Mouse (Mus musculus): ENCODE measurements around the gene Myo1d.
"Not testable (repeated sequence)": the region's sequence is repeated elsewhere in the genome, so short reads cannot be mapped to it uniquely, and the experiment has no call there.

Myo1d gene

DNA sequence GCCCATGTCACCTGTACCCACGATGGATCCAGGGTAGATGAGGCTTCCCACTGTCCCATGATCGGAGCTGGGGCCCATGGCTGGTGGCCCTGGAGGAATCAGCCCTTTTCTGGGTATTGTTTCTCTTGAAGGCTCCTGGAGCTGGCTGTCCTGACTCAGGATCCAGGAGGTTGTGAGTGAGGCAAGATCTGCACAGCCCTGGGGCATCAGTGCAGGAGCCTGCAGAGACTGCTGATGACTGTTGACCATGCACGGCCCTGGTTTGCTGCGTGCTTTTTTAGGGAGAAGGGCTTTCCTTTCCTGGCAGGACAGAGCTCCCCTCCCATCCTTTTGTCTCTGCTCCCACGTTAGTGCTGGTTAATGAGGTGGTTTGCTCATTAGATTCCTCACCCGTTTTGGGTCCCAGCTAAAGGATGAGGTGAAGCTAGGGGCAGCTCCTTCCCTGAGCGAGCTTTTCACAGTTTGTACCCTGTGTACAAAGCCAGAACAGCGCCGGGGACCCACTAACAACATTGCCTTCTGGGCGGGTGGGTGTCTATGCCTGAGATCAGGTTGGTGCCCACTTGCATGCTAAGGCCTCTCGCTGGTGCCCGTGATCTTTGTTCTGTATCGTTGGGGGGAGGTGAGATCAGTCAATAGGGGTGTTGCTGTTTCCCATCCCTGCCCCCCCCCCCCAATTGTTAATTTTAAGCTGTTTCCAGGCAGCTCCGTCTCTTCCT lies 301.0 kb downstream of the Myo1d start:
- no peak for DNase-seq

DNA sequence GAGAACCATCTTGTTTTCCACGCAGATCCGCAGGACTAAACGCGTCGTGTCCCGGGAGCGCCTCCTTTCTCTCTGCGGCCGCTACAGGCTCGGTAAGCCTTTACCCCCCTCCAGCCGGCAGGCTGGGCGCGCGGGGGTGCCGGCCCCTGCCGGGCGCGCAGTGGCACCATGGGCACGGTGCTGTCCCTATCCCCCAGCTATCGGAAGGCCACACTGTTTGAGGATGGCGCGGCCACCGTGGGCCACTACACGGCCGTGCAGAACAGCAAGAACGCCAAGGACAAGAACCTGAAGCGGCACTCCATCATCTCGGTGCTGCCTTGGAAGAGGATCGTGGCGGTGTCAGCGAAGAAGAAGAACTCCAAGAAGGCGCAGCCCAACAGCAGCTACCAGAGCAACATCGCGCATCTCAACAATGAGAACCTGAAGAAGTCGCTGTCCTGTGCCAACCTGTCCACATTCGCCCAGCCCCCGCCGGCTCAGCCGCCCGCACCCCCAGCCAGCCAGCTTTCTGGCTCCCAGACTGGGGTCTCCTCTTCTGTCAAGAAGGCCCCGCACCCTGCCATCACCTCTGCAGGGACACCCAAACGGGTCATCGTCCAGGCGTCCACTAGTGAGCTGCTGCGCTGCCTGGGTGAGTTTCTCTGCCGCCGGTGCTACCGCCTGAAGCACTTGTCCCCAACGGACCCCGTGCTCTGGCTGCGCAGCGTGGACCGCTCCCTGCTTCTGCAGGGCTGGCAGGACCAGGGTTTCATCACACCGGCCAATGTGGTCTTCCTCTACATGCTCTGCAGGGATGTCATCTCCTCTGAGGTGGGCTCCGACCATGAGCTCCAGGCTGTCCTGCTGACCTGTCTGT lies 302.3 kb downstream of the Myo1d start:
- peak; percentile 92 for DNase-seq

DNA sequence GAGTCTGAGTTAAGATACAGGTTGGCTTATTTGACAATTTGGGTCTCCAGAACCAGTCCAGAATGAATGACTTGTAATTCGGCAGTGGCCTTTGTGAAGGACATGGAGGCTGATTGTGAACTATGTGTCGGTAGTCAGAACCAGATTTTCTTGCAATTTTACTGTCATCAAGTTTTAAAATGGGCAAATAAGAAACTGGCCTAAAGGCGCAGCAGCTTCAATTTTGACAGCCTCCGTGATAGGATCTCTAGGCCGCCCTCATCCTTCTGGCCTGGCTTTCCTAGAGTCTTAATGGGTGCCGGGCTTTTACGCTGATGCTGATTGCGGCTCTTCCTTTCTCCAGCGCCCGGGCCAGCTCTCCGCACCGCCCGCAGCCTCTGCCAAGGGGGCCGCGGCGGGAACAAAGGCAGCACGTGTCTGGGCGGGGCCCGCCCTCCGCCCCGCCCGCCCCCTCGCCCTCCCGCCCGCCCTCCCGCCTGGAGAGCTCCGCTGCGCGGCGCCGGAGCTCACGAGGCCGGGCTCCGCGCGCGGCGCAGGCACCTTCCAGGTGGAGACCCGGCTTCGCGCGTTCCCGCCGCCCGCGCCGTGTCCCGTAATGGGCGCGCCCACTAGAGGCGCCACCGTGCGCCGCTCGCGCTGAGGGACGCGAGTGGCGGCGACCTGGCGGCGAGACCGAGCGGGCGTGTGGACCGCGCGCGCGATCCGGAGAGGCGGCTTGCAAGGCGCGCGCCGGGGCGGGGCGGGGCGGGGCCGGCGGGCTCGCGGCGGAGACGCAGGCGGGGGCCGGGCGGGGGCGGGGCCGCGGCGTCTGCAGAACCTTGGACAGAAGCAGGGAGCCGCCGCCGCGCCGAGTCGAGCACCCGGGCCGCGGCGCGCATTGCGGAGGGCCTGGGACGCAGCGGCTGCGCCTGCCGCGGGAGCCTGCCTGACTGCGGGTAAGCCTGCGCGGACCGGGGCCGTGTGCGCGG lies 303.3 kb downstream of the Myo1d start, which contains the start of gene Cdk5r1:
Gene Cdk5r1, plus strand, starts transcription at position 802 of the 968 bp plus-strand sequence.
- peak; percentile 99 for DNase-seq

GRCm38 (mm10) chr11:80475544-80475943 lies 304.3 kb downstream of the Myo1d start:
- no peak for DNase-seq

- no peak for DNase-seq
These were observed 305.0 kb downstream of the Myo1d start for GRCm38 (mm10) chr11:80474846-80475245.

DNA sequence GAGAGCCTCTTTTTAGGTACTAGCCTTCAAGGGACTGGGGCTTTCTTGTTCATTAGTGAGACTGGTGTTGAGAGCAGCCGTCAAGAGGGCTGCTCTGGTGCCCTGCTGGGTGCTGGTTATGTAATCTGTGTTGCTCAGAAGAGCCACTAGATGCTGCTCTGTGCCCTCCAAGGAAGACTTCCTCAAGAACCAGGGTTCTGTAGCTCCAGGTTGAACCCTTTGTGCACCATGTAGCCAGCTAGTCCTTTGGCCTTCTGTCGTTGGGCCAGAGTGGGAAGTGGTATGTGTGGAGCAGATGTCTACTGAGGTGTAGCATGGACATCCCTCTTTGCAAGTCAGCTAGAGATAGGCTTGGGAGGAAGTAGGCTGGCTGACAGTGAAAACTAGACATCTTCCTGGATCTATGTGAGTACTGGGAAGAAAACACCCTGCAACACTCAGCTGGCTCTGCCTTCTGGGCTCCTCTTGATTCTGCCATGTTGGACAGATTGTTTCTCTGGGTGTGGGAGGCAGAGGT lies 305.6 kb downstream of the Myo1d start:
- DNase-seq: peak; percentile 91

DNA sequence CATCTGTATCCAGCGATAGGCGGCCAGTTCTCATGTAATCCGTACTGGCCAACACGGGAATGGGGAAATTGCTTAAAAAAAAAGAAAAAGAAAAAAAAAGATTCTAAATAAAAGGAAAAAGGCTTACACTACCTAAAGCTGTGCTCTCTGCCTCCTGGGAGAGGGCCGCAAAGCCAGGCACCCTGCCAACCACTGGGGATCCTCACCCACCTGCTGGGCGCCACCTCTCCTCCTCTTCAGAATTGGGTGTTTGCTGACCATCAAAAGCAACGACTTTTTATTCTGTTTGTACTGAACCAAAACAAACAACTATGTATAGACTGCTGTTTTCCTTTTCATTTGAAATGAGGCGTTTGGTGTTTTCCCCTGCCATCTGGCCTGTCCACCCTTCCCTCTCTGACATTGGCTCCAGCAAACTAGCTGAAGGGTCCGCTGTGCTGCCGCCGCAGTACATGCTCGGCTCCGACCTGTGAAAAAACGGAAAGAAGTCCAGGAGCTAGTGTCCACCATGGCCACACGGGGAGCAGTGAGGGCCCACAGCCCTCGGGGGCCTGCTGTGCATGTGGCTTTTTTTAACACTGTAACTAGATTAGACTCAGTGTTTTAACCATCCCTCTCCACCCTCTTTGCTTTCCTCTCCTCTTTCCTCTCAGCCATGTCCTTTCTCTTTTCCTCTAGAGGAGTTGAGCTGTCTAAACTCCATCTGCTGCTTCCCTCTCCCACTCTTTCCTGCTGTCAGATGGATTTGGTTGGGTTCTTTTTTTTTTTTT lies 307.8 kb downstream of the Myo1d start:
- DNase-seq: no peak

- not testable (repeated sequence) for DNase-seq
These were observed 316.2 kb downstream of the Myo1d start for GRCm38 (mm10) chr11:80463605-80464130.

DNA sequence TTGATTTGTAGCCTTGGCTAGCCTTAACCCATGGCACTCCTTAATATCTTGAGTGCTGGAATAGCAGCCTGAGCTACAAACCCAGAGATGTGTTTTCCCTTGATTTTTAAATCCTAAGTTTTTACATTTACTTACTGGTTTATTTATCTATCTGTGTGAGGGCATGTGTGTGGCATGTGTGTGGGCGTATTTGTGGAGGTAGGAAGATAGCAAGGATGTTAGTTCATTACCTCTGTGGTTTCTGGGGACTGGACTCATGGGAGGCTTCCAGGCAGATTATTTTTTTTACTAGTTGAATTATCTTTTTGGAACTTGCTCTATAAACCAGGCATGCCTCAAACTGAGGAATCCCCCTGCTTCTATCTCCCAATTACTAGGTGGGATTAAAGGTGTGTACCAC lies 326.6 kb downstream of the Myo1d start:
- no peak for DNase-seq

DNA sequence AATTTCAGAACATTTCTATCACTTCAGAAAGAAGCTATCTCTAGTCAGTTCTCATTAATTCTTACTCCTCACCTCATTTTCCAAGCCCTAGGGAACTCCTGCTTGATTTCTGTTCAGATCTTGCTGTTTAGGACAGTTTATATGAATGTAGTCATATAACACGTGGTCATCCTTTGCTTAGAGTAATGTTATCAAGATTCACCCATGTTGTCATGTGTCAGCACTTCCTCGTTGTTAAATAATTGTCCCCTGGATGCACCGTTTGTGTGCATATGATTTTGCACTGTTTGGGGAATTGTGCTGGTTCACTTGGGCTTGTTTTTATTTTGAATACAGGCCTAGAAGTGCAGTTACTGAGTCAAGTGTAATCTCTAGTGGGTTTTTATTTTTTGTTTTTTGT lies 327.6 kb downstream of the Myo1d start:
- DNase-seq: no peak

GRCm38 (mm10) chr11:80449859-80450258 lies 330.0 kb downstream of the Myo1d start:
- no peak for DNase-seq

- no peak for DNase-seq
These were observed 332.9 kb downstream of the Myo1d start for GRCm38 (mm10) chr11:80446916-80447315.
